Mouse (Mus musculus) testis, adult 2 months (tissue): ENCODE measurements around the gene Aurka.

Experiments used
- CTCF ChIP-seq: fragments of 200-500 bp; IDR thresholded peaks from 2 replicates; pipeline ENCODE4 v1.5.1; 2012; ENCODE audit warnings: low read depth, mild to moderate bottlenecking, inconsistent platforms, low read length, moderate library complexity; ENCODE audit not compliant: control insufficient read depth, insufficient read depth, insufficient replicate concordance
- POLR2A ChIP-seq: fragments of 200-500 bp; IDR thresholded peaks from 2 replicates; pipeline ENCODE4 v1.6.1; 2012; ENCODE audit warnings: low read depth, mild to moderate bottlenecking, inconsistent platforms, low read length, moderate library complexity; ENCODE audit not compliant: control insufficient read depth

GRCm38 (mm10) chr2:172410686-172411085 is 40.4 kb upstream of the Aurka start:
- TF ChIP-seq CTCF: no peak
- no peak for TF ChIP-seq POLR2A
